Mouse (Mus musculus) Patski (cell line): ENCODE measurements around the gene Tubb1. TPM values are rescaled to one million over a fixed set of nuclear protein-coding genes. Genes with fewer than 3 reads are reported as not detected.

ENCODE experiments used
- ATAC-seq: fragments of 100-300 bp; one replicate; pipeline ENCODE4 v1.8.0; 2021
- CTCF ChIA-PET: fragments of 350-600 bp; sonication (Branson Sonifier 250); formaldehyde crosslinking; loops from one replicate; lab custom pipeline; 2022; ENCODE audit warnings: inconsistent platforms; lab: Charles Lee
- POLR2A ChIA-PET: fragments of 350-600 bp; sonication (Branson Sonifier 250); formaldehyde crosslinking; loops from one replicate; lab custom pipeline; 2022; ENCODE audit warnings: antibody characterized with exemption, inconsistent platforms; lab: Charles Lee
- DNase-seq: peaks from one replicate; pipeline ENCODE4 v3.0.0-alpha.2; 2011; ENCODE audit warnings: low read depth, low spot score
- H3K27me3 ChIP-seq: fragments of 371-371 bp; one replicate; pipeline ENCODE4 v1.5.1; 2021
- CTCF ChIP-seq: fragments of 100-300 bp; IDR thresholded peaks from one replicate; pipeline ENCODE4 v1.5.1; 2021
- in situ Hi-C: fragments of 300-500 bp; cut with MboI; formaldehyde crosslinking; loops from 3 replicates; pipeline ENCODE4 v1.11.1; 2018; ENCODE audit warnings: low pct_unique_long_range_greater_than_20kb, mixed read lengths
- polyA plus RNA-seq: library from polyadenylated mRNA; unstranded; gene quantifications from one replicate; pipeline ENCODE4 v1.2.3, GENCODE M21; 2021

Gene Tubb1
- polyA plus RNA-seq, 1 experiment from 2014 or later, result not detected

- in situ Hi-C loops, result loop anchor here (25.0 kb wide), 1 partner anchor 377 kb away; the partner anchor contains the start of gene Stx16
- H3K27me3 ChIP-seq, result no peaks in the 10 kb centered on the region
- ATAC-seq (peak; percentile 100), DNase-seq (no peak)
- no peak for TF ChIP-seq CTCF
- ChIA-PET POLR2A (interaction anchor here (1.5 kb wide), 1 partner anchor 9 kb away, joined by 5 read pairs; the partner anchor contains the start of gene Prelid3b), CTCF (no interaction called here)
Measured at GRCm38 (mm10) chr2:174463789-174464523, 13.5 kb downstream of the Tubb1 start, which contains the start of gene Atp5e. Gene Atp5e, minus strand, starts transcription at chr2:174464105.

GRCm38 (mm10) chr2:174470333-174470732 is 19.8 kb downstream of the Tubb1 start:
- TF ChIP-seq CTCF, result no peak
- DNase-seq, result no peak
- in situ Hi-C loops, result loop anchor here (5.0 to 25.0 kb wide), 2 partner anchors 128 to 383 kb away; partner anchors contain the start of gene Stx16
- ChIA-PET POLR2A (no interaction called here), CTCF (interaction anchor here (0.6 kb wide), 1 partner anchor 206 kb away, joined by 3 read pairs; no protein-coding TSS in a partner anchor)
- ATAC-seq, result no peak
- H3K27me3 ChIP-seq, result no peaks in the 10 kb centered on the region

GRCm38 (mm10) chr2:174470786-174471405 is 20.4 kb downstream of the Tubb1 start:
- no peaks in the 10 kb centered on the region for H3K27me3 ChIP-seq
- ChIA-PET CTCF (no interaction called here), POLR2A (no interaction called here)
- DNase-seq, result no peak
- in situ Hi-C loops, result loop anchor here (5.0 to 25.0 kb wide), 2 partner anchors 129 to 384 kb away; partner anchors contain the start of gene Stx16
- ATAC-seq, result no peak
- TF ChIP-seq CTCF, result no peak

- TF ChIP-seq CTCF, result no peak
- H3K27me3 ChIP-seq, result no peaks in the 10 kb centered on the region
- in situ Hi-C loops, result loop anchor here (5.0 to 25.0 kb wide), 2 partner anchors 130 to 385 kb away; partner anchors contain the start of gene Stx16
- CTCF ChIA-PET, result no interaction called here
- ATAC-seq (peak; percentile 24), DNase-seq (no peak)
- POLR2A ChIA-PET, result interaction anchor here (1.0 to 1.4 kb wide), 2 partner anchors 9 to 834 kb away, joined by 3 to 5 read pairs; partner anchors contain the start of gene Atp5e
Measured at GRCm38 (mm10) chr2:174472407-174472806, 21.9 kb downstream of the Tubb1 start.

- no peak for TF ChIP-seq CTCF
- DNase-seq, result peak; percentile 91
- ChIA-PET POLR2A (interaction anchor here (1.0 to 1.4 kb wide), 2 partner anchors 9 to 834 kb away, joined by 3 to 5 read pairs; partner anchors contain the start of gene Atp5e), CTCF (no interaction called here)
- in situ Hi-C loops, result loop anchor here (5.0 to 25.0 kb wide), 2 partner anchors 131 to 386 kb away; partner anchors contain the start of gene Stx16
- H3K27me3 ChIP-seq, result no peaks in the 10 kb centered on the region
- ATAC-seq, result peak; percentile 99
Measured at GRCm38 (mm10) chr2:174472818-174473549, 22.5 kb downstream of the Tubb1 start, which contains the start of gene Prelid3b. Gene Prelid3b, minus strand, starts transcription at chr2:174473081.

GRCm38 (mm10) chr2:174473550-174473927 is 23.0 kb downstream of the Tubb1 start:
- POLR2A ChIA-PET, result no interaction called here
- DNase-seq, result no peak
- no peaks in the 10 kb centered on the region for H3K27me3 ChIP-seq
- no peak for TF ChIP-seq CTCF
- CTCF ChIA-PET, result no interaction called here
- no peak for ATAC-seq
- in situ Hi-C loops, result loop anchor here (5.0 to 25.0 kb wide), 2 partner anchors 131 to 386 kb away; partner anchors contain the start of gene Stx16

- ChIA-PET POLR2A (interaction anchor here (0.7 kb wide), 1 partner anchor 1839 kb away, joined by 3 read pairs; no protein-coding TSS in a partner anchor), CTCF (no interaction called here)
- no peak for ATAC-seq
- TF ChIP-seq CTCF, result no peak
- no peaks in the 10 kb centered on the region for H3K27me3 ChIP-seq
- in situ Hi-C loops, result no loop called here
- no peak for DNase-seq
Measured at GRCm38 (mm10) chr2:174477543-174478319, 27.2 kb downstream of the Tubb1 start.

GRCm38 (mm10) chr2:174478746-174479145 is 28.3 kb downstream of the Tubb1 start:
- no peak for DNase-seq
- no peaks in the 10 kb centered on the region for H3K27me3 ChIP-seq
- CTCF ChIA-PET, result no interaction called here
- no peak for TF ChIP-seq CTCF
- in situ Hi-C loops, result no loop called here
- POLR2A ChIA-PET, result interaction anchor here (0.7 kb wide), 1 partner anchor 106 kb away, joined by 3 read pairs; no protein-coding TSS in a partner anchor
- ATAC-seq, result no peak

GRCm38 (mm10) chr2:174487005-174487404 is 36.5 kb downstream of the Tubb1 start:
- ATAC-seq (no peak), DNase-seq (no peak)
- in situ Hi-C loops, result no loop called here
- peaks cover 5% of the 10 kb centered on the region for H3K27me3 ChIP-seq
- ChIA-PET CTCF (no interaction called here), POLR2A (no interaction called here)
- no peak for TF ChIP-seq CTCF
